Mouse (Mus musculus) macrophage (primary cell): Measurements from ENCODE around the gene Dvl3. TPM values are rescaled to one million over a fixed set of nuclear protein-coding genes. Genes with fewer than 3 reads are reported as not detected.

Experiments
- H3K27ac ChIP-seq: fragments of 350-480 bp; formaldehyde crosslinking; 2 replicates; pipeline ENCODE4 v1.9.0; 2021
- H3K36me3 ChIP-seq: fragments of 350-480 bp; formaldehyde crosslinking; 2 replicates; pipeline ENCODE4 v1.9.0; 2021; ENCODE audit errors: inconsistent target
- H3K4me3 ChIP-seq: fragments of 350-480 bp; formaldehyde crosslinking; 2 replicates; pipeline ENCODE4 v1.9.0; 2021; ENCODE audit errors: inconsistent target
- H3K79me2 ChIP-seq: fragments of 350-480 bp; formaldehyde crosslinking; 2 replicates; pipeline ENCODE4 v1.9.0; 2021; ENCODE audit errors: inconsistent target
- WGBS: methylation state at CpG from one replicate; pipeline ENCODE4 v1.1.7; 2026; ENCODE audit warnings: inconsistent platforms; ENCODE audit not compliant: missing documents; 5-methylcytosine and 5-hydroxymethylcytosine counted together
- polyA plus RNA-seq: library from polyadenylated mRNA; stranded (reverse); fragments of 250-400 nt; gene quantifications from 3 replicates; pipeline ENCODE4 v1.2.4, GENCODE M21; 2018; ENCODE audit warnings: inconsistent platforms

Dvl3 gene
- polyA plus RNA-seq, 1 experiment from 2014 or later: 15.3 TPM

GRCm38 (mm10) chr16:20517216-20517615 lies 434 bp downstream of the Dvl3 start:
- peaks cover 45% of the 10 kb centered on the region for H3K79me2 ChIP-seq
- WGBS: under 1% methylated on average over 26 of the region's 26 CpGs
- H3K27ac ChIP-seq: peak overlapping the region; percentile 47
- H3K36me3 ChIP-seq: no peaks in the 10 kb centered on the region
- H3K4me3 ChIP-seq: peak overlapping the region; percentile 88

GRCm38 (mm10) chr16:20517701-20518374 lies 1.1 kb downstream of the Dvl3 start:
- 0 out of 2 replicates have a peak, but pooled peaks cover 1% of the 10 kb centered on the region for H3K36me3 ChIP-seq
- H3K79me2 ChIP-seq: peaks cover 45% of the 10 kb centered on the region
- 12% methylated on average over 5 of the region's 6 CpGs for WGBS

GRCm38 (mm10) chr16:20523886-20524285 lies 7.1 kb downstream of the Dvl3 start:
- Histone ChIP-seq H3K79me2 (peaks cover 26% of the 10 kb centered on the region), H3K27ac (no peak overlapping the region), H3K4me3 (no peak overlapping the region), H3K36me3 (peaks cover 53% of the 10 kb centered on the region)
- WGBS: 96% methylated on average over 10 of the region's 10 CpGs

More at GRCm38 (mm10) chr16:20517701-20518374, 1.1 kb downstream of the Dvl3 start:
- Histone ChIP-seq H3K27ac (peak overlapping the region; percentile 47), H3K4me3 (peak overlapping the region; percentile 88)

- Histone ChIP-seq H3K4me3 (no peak overlapping the region), H3K36me3 (peaks cover 57% of the 10 kb centered on the region), H3K27ac (no peak overlapping the region), H3K79me2 (no peaks in the 10 kb centered on the region)
- 87% methylated on average over 4 of the region's 5 CpGs for WGBS
These were observed 12.0 kb downstream of the Dvl3 start for GRCm38 (mm10) chr16:20528779-20529178.

DNA sequence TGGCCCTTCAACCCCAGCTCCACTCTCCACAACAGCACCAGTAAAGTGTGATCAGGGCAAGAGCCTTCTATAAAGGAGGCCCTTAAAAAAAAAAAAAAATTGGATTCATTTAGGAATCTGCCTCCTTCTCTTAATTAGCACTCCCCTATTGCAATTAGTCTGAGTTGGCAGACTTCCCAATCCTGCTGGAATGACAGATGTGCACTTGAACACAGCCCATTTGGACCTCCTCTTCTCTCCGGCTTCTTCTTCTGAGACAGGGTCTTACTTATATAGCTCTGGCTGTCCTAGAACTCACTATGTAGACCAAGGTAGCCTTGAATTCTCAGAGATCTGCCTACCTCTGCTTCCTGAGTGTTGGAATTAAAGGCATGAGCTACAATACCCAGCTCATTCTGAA lies 12.6 kb downstream of the Dvl3 start:
- no peak overlapping the region for H3K4me3 ChIP-seq
- no peaks in the 10 kb centered on the region for H3K79me2 ChIP-seq
- H3K36me3 ChIP-seq: peaks cover 51% of the 10 kb centered on the region
- WGBS: 100% methylated on average over 1 of the region's 1 CpGs
- H3K27ac ChIP-seq: no peak overlapping the region

GRCm38 (mm10) chr16:20530941-20531340 lies 14.2 kb downstream of the Dvl3 start:
- H3K4me3 ChIP-seq: no peak overlapping the region
- peaks cover 38% of the 10 kb centered on the region for H3K36me3 ChIP-seq
- H3K79me2 ChIP-seq: peaks cover 6% of the 10 kb centered on the region
- WGBS: 98% methylated on average over 16 of the region's 20 CpGs
- H3K27ac ChIP-seq: no peak overlapping the region

GRCm38 (mm10) chr16:20534617-20535295 lies 18.0 kb downstream of the Dvl3 start:
- 39% methylated on average over 9 of the region's 10 CpGs for WGBS
- H3K27ac ChIP-seq: no peak overlapping the region
- H3K36me3 ChIP-seq: peaks cover 22% of the 10 kb centered on the region
- peaks cover 39% of the 10 kb centered on the region for H3K79me2 ChIP-seq
- H3K4me3 ChIP-seq: no peak overlapping the region; the same call in 1 of the 2 replicates

GRCm38 (mm10) chr16:20535296-20536080 lies 18.7 kb downstream of the Dvl3 start, which contains the start of gene Ap2m1:
Gene Ap2m1, plus strand, starts transcription at chr16:20535478.
- Histone ChIP-seq H3K4me3 (peak within 1 kb of the TSS; percentile 97), H3K36me3 (peaks cover 22% of the 10 kb centered on the region), H3K79me2 (peaks cover 39% of the 10 kb centered on the region), H3K27ac (peak within 1 kb of the TSS; percentile 97)
- 1% methylated on average over 51 of the region's 52 CpGs for WGBS

- 44% methylated on average over 7 of the region's 9 CpGs for WGBS
- Histone ChIP-seq H3K4me3 (peak overlapping the region; percentile 97), H3K36me3 (peaks cover 25% of the 10 kb centered on the region), H3K27ac (peak overlapping the region; percentile 97), H3K79me2 (peaks cover 46% of the 10 kb centered on the region)
These were observed 19.4 kb downstream of the Dvl3 start for GRCm38 (mm10) chr16:20536081-20536665.

GRCm38 (mm10) chr16:20537071-20537471 lies 20.3 kb downstream of the Dvl3 start:
- peak overlapping the region; percentile 97 for H3K27ac ChIP-seq
- H3K36me3 ChIP-seq: peaks cover 26% of the 10 kb centered on the region
- peak overlapping the region; percentile 97 for H3K4me3 ChIP-seq
- 56% methylated on average over 5 of the region's 5 CpGs for WGBS
- H3K79me2 ChIP-seq: peaks cover 55% of the 10 kb centered on the region

DNA sequence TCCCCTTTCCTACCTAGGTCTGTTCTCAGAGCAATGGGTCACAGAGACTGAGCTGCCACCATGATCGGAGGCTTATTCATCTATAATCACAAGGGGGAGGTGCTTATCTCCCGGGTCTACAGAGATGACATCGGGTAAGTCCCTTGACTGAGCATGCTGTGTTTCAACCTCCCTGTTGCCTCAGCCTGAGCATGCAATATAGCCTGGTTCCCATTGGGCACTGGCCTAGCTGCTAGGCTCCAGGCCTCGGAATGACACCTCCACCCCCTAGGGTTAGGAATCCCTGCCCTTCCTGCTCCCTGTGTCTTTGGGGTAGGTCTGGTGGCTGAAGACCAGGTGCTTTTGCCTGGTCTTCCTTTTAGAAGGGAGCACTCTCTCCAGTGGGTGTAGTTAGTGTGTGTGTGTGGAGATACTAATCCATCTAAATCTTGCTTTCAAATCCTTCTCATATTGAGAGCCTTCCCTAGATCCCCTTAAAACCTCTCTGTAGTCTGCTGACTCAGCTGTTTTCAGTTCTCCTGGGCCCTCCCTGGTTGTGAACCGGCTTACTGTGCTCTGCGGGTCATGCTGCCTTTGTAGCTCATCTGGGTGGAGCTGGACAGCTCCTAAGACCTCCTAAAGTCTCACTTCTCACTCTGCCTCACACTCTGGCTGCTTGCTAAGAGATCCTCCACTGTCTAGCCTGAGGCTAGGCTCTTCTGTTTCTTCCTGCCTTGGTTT lies 21.0 kb downstream of the Dvl3 start:
- Histone ChIP-seq H3K79me2 (peaks cover 60% of the 10 kb centered on the region), H3K4me3 (peak overlapping the region; percentile 97), H3K27ac (peak overlapping the region; percentile 97), H3K36me3 (peaks cover 30% of the 10 kb centered on the region)
- 41% methylated on average over 5 of the region's 6 CpGs for WGBS

DNA sequence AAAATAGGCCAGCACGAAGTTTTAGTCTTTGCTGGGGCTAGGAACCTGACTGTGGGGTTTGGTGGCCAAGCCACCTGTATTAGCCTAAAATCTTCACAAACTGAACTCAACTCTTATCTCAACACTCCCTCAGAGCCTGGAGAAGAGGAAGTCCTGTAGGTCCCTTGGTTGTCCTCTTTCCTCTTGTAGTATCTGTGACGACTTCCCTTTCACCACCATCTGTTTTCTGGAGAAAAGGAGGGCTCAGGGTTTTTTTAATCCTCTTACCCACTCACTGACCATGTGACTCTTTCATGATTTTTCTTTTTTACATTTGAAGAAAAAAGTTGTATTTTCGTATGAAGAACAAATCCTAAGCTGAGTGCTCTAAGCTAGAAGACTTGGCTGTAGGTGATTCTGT lies 22.9 kb downstream of the Dvl3 start:
- peak overlapping the region; percentile 97 for H3K27ac ChIP-seq
- H3K36me3 ChIP-seq: peaks cover 45% of the 10 kb centered on the region
- no peak overlapping the region for H3K4me3 ChIP-seq
- peaks cover 60% of the 10 kb centered on the region for H3K79me2 ChIP-seq
- 50% methylated on average over 3 of the region's 3 CpGs for WGBS

- 67% methylated on average over 4 of the region's 4 CpGs for WGBS
- H3K4me3 ChIP-seq: no peak overlapping the region
- H3K79me2 ChIP-seq: peaks cover 58% of the 10 kb centered on the region
- peaks cover 51% of the 10 kb centered on the region for H3K36me3 ChIP-seq
- H3K27ac ChIP-seq: peak overlapping the region; percentile 97
These were observed 23.7 kb downstream of the Dvl3 start for GRCm38 (mm10) chr16:20540438-20540837.

- whole genome bisulfite sequencing: 93% methylated on average over 10 of the region's 10 CpGs
- H3K79me2 ChIP-seq: peaks cover 44% of the 10 kb centered on the region
- H3K27ac ChIP-seq: no peak overlapping the region
- no peak overlapping the region for H3K4me3 ChIP-seq
- peaks cover 49% of the 10 kb centered on the region for H3K36me3 ChIP-seq
These were observed 28.9 kb downstream of the Dvl3 start for GRCm38 (mm10) chr16:20545696-20546095.
